Mouse (Mus musculus) limb, embryonic 14.5 days (tissue): ENCODE measurements at regions not wholly inside any gene's neighbourhood (a gene's known extent, or its start where the extent isn't known, plus 50 kb on each side); places are given as distances from the start of the nearest gene placed in this dataset.
"Not testable (repeated sequence)": the region's sequence is repeated elsewhere in the genome, so short reads cannot be mapped to it uniquely, and the experiment has no call there.

Experiments
- ATAC-seq: fragments of 200-750 bp; cut with Nextera tagmentation; 2 replicates; pipeline ENCODE4 v1.8.0; 2017; ENCODE audit warnings: low read depth, moderate number of reproducible peaks, moderate TSS enrichment; ENCODE audit not compliant: low FRiP score
- DNase-seq: peaks from one replicate; pipeline ENCODE4 v3.0.0-alpha.2; 2015; ENCODE audit warnings: low spot score
- H3K27ac ChIP-seq: fragments of 300-500 bp; sonication (generic); replicated peaks from 2 replicates; pipeline ENCODE4 v1.5.1; 2014; ENCODE audit warnings: low read depth, mild to moderate bottlenecking, low read length, moderate library complexity, mixed read lengths
- H3K27me3 ChIP-seq: fragments of 300-500 bp; sonication (generic); 2 replicates; pipeline ENCODE4 v1.6.1; 2014; ENCODE audit warnings: low read length, mixed read lengths; ENCODE audit not compliant: control insufficient read depth, insufficient read depth
- H3K36me3 ChIP-seq: fragments of 300-500 bp; sonication (generic); 2 replicates; pipeline ENCODE4 v1.6.1; 2014; ENCODE audit warnings: mild to moderate bottlenecking, low read length, moderate library complexity, mixed read lengths; ENCODE audit not compliant: control insufficient read depth, insufficient read depth
- H3K4me1 ChIP-seq: fragments of 300-500 bp; sonication (generic); 2 replicates; pipeline ENCODE4 v1.6.1; 2014; ENCODE audit warnings: antibody characterized with exemption, low read length, mixed read lengths; ENCODE audit not compliant: control insufficient read depth, insufficient read depth
- H3K4me2 ChIP-seq: fragments of 300-500 bp; sonication (generic); replicated peaks from 2 replicates; pipeline ENCODE4 v1.6.1; 2014; ENCODE audit warnings: low read depth, mild to moderate bottlenecking, low read length, moderate library complexity; ENCODE audit not compliant: severe bottlenecking
- H3K4me3 ChIP-seq: fragments of 300-500 bp; sonication (generic); replicated peaks from 2 replicates; pipeline ENCODE4 v1.5.1; 2014; ENCODE audit warnings: low read length
- H3K9ac ChIP-seq: fragments of 300-500 bp; sonication (generic); 2 replicates; pipeline ENCODE4 v1.6.1; 2014; ENCODE audit warnings: mild to moderate bottlenecking, low read depth, low read length, moderate library complexity; ENCODE audit not compliant: severe bottlenecking
- H3K9me3 ChIP-seq: fragments of 300-500 bp; sonication (generic); 2 replicates; pipeline ENCODE4 v1.6.1; 2016; ENCODE audit warnings: low read length; ENCODE audit not compliant: control insufficient read depth
- POLR2A ChIP-seq: fragments of 200-500 bp; IDR thresholded peaks from 2 replicates; pipeline ENCODE4 v1.8.0; 2012; ENCODE audit warnings: inconsistent platforms, mild to moderate bottlenecking, moderate library complexity, borderline replicate concordance; ENCODE audit not compliant: insufficient read depth, insufficient read length; ENCODE audit errors: extremely low read depth
- WGBS: fragments of 180-500 bp; shearing (Covaris S2); extraction: QIAGEN DNeasy Blood & Tissue Kit; methylation state at CpG from one replicate; pipeline ENCODE4 v1.1.7; 2014; 5-methylcytosine and 5-hydroxymethylcytosine counted together

- DNase-seq = no peak
- 66% methylated on average over 7 of the region's 7 CpGs for WGBS
- no peak overlapping the region for H3K9ac ChIP-seq
- peaks cover 38% of the 10 kb centered on the region for H3K4me1 ChIP-seq
- no peak overlapping the region for H3K4me3 ChIP-seq
- no peaks in the 10 kb centered on the region for H3K36me3 ChIP-seq
- no peak for ATAC-seq
- peak overlapping the region; percentile 70 for H3K27ac ChIP-seq
- no peaks in the 10 kb centered on the region for H3K27me3 ChIP-seq
- H3K9me3 ChIP-seq = no peaks in the 10 kb centered on the region
- peak overlapping the region; percentile 26; the same call in 1 of the 2 replicates for H3K4me2 ChIP-seq
- no peak for TF ChIP-seq POLR2A
Measured at GRCm38 (mm10) chr16:30194836-30195235, 72.5 kb downstream of the Cpn2 start.

- ATAC-seq, H3K4me3 ChIP-seq, H3K27ac ChIP-seq, H3K4me2 ChIP-seq, DNase-seq, H3K9ac ChIP-seq, H3K36me3 ChIP-seq, H3K9me3 ChIP-seq, H3K27me3 ChIP-seq: not testable (repeated sequence)
- WGBS = 82% methylated on average over 2 of the region's 2 CpGs
- peaks cover 30% of the 10 kb centered on the region for H3K4me1 ChIP-seq
Measured at GRCm38 (mm10) chr16:30195859-30196258, 71.4 kb downstream of the Cpn2 start.

GRCm38 (mm10) chr16:30197351-30197750, 69.9 kb downstream of the Cpn2 start:
- Histone ChIP-seq H3K9ac (no peak overlapping the region), H3K9me3 (no peaks in the 10 kb centered on the region), H3K27ac (no peak overlapping the region), H3K4me3 (no peak overlapping the region), H3K4me1 (peaks cover 26% of the 10 kb centered on the region), H3K27me3 (no peaks in the 10 kb centered on the region), H3K4me2 (no peak overlapping the region), H3K36me3 (no peaks in the 10 kb centered on the region)
- no peak for ATAC-seq
- no peak for TF ChIP-seq POLR2A
- 51% methylated on average over 3 of the region's 3 CpGs for WGBS
- no peak for DNase-seq

DNA sequence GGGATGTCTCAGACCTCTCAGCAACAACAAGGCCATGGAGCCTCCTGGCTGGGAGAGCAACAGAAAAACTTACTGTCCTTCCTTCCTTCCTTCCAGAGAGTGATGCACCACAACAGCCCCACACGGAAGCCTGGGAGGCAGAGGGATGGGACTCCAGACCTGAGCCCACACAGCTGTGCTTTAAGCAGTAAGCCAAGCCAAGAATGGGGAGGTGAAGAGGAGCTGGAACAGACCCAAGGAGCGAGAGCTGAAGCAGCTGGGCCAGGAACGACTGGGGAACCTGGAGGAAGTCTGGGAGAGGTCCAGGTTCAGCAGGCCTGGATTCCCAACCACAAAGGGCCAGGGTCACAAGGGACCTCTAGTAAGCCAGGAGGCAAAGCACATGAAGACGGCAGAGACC, 67.5 kb downstream of the Cpn2 start:
- WGBS = 30% methylated on average over 4 of the region's 4 CpGs
- Histone ChIP-seq H3K9me3 (no peaks in the 10 kb centered on the region), H3K9ac (peak overlapping the region; percentile 21; the same call in 1 of the 2 replicates), H3K36me3 (no peaks in the 10 kb centered on the region), H3K27ac (no peak overlapping the region), H3K4me1 (peaks cover 10% of the 10 kb centered on the region), H3K4me3 (no peak overlapping the region), H3K27me3 (no peaks in the 10 kb centered on the region), H3K4me2 (no peak overlapping the region)
- no peak for TF ChIP-seq POLR2A
- peak; percentile 73 for DNase-seq
- ATAC-seq = peak; percentile 62; the same call in 1 of the 2 replicates

DNA sequence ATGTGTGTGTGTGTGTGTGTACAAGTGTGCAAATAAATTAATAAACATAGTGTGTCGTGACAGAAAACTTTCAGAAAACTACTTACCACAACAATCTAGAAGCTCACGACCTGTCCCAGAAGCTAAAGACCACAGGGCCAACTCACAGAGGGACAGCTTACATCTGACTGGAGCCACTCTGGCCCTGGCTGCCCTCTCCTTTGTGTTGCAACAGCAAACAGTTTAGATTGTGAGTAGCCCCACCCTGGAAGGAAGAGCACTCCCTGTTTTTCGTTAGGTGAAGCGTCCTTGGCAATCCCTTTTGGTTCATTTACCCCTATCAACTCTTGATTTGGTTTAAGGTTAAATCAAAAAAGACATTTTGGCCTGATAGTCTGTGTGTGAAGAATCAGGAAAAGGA, 63.2 kb downstream of the Cpn2 start:
- no peaks in the 10 kb centered on the region for H3K36me3 ChIP-seq
- H3K27ac ChIP-seq = no peak overlapping the region
- H3K27me3 ChIP-seq = no peaks in the 10 kb centered on the region
- H3K9ac ChIP-seq = no peak overlapping the region
- no peak for DNase-seq
- WGBS = 60% methylated on average over 4 of the region's 4 CpGs
- no peak overlapping the region for H3K4me3 ChIP-seq
- ATAC-seq = no peak
- H3K9me3 ChIP-seq = no peaks in the 10 kb centered on the region; the same call in 1 of the 2 replicates
- no peak for TF ChIP-seq POLR2A
- no peak overlapping the region for H3K4me2 ChIP-seq
- peaks cover 13% of the 10 kb centered on the region for H3K4me1 ChIP-seq

- WGBS = 11% methylated on average over 8 of the region's 8 CpGs
- no peak for TF ChIP-seq POLR2A
- Histone ChIP-seq H3K4me1 (peaks cover 9% of the 10 kb centered on the region), H3K36me3 (no peaks in the 10 kb centered on the region), H3K4me2 (0 out of 2 replicates have a peak overlapping the region, but pooled peaks have one; percentile 3), H3K9ac (no peak overlapping the region), H3K4me3 (no peak overlapping the region), H3K9me3 (no peaks in the 10 kb centered on the region; the same call in 1 of the 2 replicates), H3K27me3 (no peaks in the 10 kb centered on the region), H3K27ac (no peak overlapping the region; the same call in 1 of the 2 replicates)
- DNase-seq (no peak), ATAC-seq (no peak)
Measured at GRCm38 (mm10) chr16:30205314-30205815, 61.9 kb downstream of the Cpn2 start.
